Mouse (Mus musculus): ENCODE results near the gene Gm45140. TPM values are rescaled to one million over a fixed set of nuclear protein-coding genes. Genes with fewer than 3 reads are reported as not detected.

The Gm45140 gene
- total RNA-seq, 2 experiments from 2014 or later = 3.7 to 4.4 TPM

GRCm38 (mm10) chr6:87866211-87866610 is 30.6 kb upstream of the Gm45140 start:
- Histone ChIP-seq H3K4me3 (no peak overlapping the region), H3K27ac (no peak overlapping the region)
- no peak for DNase-seq (ENCODE audit: low spot score in 2 of 2)
- TF ChIP-seq CTCF (conservative IDR thresholded peaks at IDR 0.05) = no peak

GRCm38 (mm10) chr6:87857071-87857470 is 21.5 kb upstream of the Gm45140 start:
- no peak for TF ChIP-seq CTCF (conservative IDR thresholded peaks at IDR 0.05)
- DNase-seq (ENCODE audit: low spot score in 2 of 2) = no peak
- no peak overlapping the region for H3K4me3 ChIP-seq
- peak overlapping the region; percentile 39; the same call in 1 of the 2 replicates for H3K27ac ChIP-seq

DNA sequence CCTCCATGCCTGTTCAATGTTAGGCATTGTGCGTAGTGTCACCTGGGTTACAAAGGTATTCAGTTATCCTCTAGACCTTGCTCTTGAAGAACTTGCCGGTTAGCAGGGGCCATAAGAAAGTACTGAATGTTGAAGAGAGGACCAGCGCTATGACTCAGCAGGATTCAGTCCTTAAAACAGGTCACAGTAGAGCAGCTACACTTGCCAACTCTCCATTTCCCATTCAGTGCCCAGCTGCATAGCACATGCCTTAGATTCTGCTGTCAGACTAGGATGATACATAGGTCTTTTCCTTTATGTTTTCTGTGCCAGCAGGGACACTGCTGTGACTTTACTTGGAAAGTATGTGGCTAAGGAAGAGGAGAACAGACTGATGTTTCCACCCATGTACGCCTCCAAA is 17.9 kb upstream of the Gm45140 start:
- H3K27ac ChIP-seq = no peak overlapping the region
- DNase-seq (ENCODE audit: low spot score in 2 of 2) = no peak
- no peak overlapping the region for H3K4me3 ChIP-seq
- no peak for TF ChIP-seq CTCF (conservative IDR thresholded peaks at IDR 0.05)

GRCm38 (mm10) chr6:87851871-87852270 is 16.3 kb upstream of the Gm45140 start:
- no peak overlapping the region for H3K27ac ChIP-seq
- H3K4me3 ChIP-seq = no peak overlapping the region
- no peak for TF ChIP-seq CTCF (conservative IDR thresholded peaks at IDR 0.05)
- no peak for DNase-seq (ENCODE audit: low spot score in 2 of 2)

GRCm38 (mm10) chr6:87850900-87851614 is 15.5 kb upstream of the Gm45140 start, which contains the start of gene Cnbp:
TSS of gene Cnbp (minus strand) at chr6:87851106.
- DNase-seq (ENCODE audit: low spot score in 2 of 2) = peak; percentile 97 to 98
- peak within 1 kb of the TSS; percentile 77 for H3K4me3 ChIP-seq
- peak within 1 kb of the TSS; percentile 98 for H3K27ac ChIP-seq
- TF ChIP-seq CTCF (conservative IDR thresholded peaks at IDR 0.05) = no peak

- DNase-seq (ENCODE audit: low spot score in 2 of 2) = peak in 1 of 2 experiments; percentile 25
- TF ChIP-seq CTCF (conservative IDR thresholded peaks at IDR 0.05) = no peak
- peak overlapping the region; percentile 98 for H3K27ac ChIP-seq
- H3K4me3 ChIP-seq = peak overlapping the region; percentile 77
Measured at GRCm38 (mm10) chr6:87850155-87850899, 14.7 kb upstream of the Gm45140 start.

GRCm38 (mm10) chr6:87849780-87850154 is 14.2 kb upstream of the Gm45140 start:
- no peak for TF ChIP-seq CTCF (conservative IDR thresholded peaks at IDR 0.05)
- H3K27ac ChIP-seq = peak overlapping the region; percentile 98
- H3K4me3 ChIP-seq = peak overlapping the region; percentile 77
- no peak for DNase-seq (ENCODE audit: low spot score in 2 of 2)

- Histone ChIP-seq H3K4me3 (no peak overlapping the region), H3K27ac (no peak overlapping the region)
- no peak for DNase-seq (ENCODE audit: low spot score in 2 of 2)
- TF ChIP-seq CTCF (conservative IDR thresholded peaks at IDR 0.05) = no peak
Measured at GRCm38 (mm10) chr6:87846813-87847212, 11.2 kb upstream of the Gm45140 start.

- TF ChIP-seq CTCF (conservative IDR thresholded peaks at IDR 0.05) = no peak
- no peak for DNase-seq (ENCODE audit: low spot score in 2 of 2)
- no peak overlapping the region for H3K27ac ChIP-seq
- H3K4me3 ChIP-seq = no peak overlapping the region
Measured at GRCm38 (mm10) chr6:87845031-87845695, 9.6 kb upstream of the Gm45140 start.

DNA sequence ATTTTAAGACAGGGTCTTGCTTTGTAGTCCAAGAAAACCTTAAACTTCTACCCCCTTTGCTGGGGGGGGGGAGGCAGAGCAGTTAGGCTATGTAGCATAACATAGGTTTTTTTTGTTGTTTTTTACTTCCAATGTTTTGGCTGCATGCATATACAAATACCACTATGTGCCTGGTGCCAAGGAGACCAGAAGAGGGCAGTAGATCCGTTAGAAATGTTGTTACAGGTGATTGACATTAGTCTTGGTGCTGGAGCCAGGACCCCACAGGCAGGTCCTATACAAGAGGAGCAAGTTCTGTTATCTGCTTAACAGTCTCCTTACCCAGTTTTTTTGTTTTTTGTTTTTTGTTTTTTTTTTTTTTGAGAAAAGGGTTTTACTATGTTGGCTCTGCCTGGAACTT is 6.7 kb upstream of the Gm45140 start:
- TF ChIP-seq CTCF (conservative IDR thresholded peaks at IDR 0.05) = peak; percentile 58
- no peak for DNase-seq (ENCODE audit: low spot score in 2 of 2)
- Histone ChIP-seq H3K27ac (no peak overlapping the region), H3K4me3 (no peak overlapping the region)

DNA sequence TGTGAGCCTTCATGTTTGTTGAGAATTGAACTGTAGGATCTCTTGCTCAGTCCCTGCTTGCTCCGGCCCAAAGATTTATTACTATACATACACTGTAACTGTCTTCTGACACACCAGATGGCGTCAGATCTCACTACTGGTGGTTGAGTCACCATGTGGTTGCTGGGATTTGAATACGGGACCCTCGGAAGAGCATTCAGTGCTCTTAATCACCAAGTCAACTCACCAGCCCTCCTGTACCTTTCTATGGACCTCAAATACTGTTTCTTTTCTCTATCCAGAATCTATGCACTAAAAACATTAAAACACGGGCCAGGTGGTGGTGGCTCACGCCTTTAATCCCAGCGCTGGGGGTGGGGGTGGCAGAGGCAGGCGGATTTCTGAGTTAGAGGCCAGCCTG is 6.0 kb upstream of the Gm45140 start:
- TF ChIP-seq CTCF (conservative IDR thresholded peaks at IDR 0.05) = no peak
- no peak for DNase-seq (ENCODE audit: low spot score in 2 of 2)
- no peak overlapping the region for H3K27ac ChIP-seq
- no peak overlapping the region for H3K4me3 ChIP-seq

DNA sequence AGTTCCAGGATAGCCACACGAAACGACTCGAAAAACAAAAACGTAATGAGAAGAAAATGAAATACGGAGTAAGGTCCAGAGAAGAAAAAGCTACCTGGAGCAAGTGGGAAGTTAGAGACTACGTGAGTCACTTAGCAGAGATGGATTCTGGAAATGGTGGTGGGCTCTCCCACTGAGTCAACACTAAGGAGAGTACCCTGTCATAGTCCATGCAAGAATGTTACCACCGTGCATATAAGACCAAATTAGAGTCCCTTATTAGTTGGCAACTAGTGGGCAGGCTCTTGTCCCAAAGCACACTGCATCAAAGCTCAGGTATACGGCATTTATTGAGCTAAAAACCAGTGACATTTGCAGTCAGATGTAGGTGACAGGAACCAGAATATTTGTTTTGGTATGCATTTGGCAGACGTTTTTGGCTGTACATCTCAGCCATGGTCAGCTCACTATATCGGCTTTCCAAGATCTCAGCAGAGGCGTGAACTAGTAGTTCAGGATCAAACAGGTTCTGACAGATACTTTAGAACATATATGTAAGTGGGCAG is 4.3 kb upstream of the Gm45140 start:
- peak overlapping the region; percentile 98; the same call in 1 of the 2 replicates for H3K27ac ChIP-seq

More for the DNA sequence above, 4.3 kb upstream of the Gm45140 start:
- DNase-seq (ENCODE audit: low spot score in 2 of 2) = no peak
- H3K4me3 ChIP-seq = no peak overlapping the region
- no peak for TF ChIP-seq CTCF (conservative IDR thresholded peaks at IDR 0.05)
